In genomic region chr15:98808651-98809134, GRCm38 (mm10) we compare ENCODE assay signal across 9 mouse cellular contexts. TPM values are rescaled to one million over a fixed set of nuclear protein-coding genes. Genes with fewer than 3 reads are reported as not detected.
DNase-seq lines count a peak whose midpoint lies in the region; ATAC-seq lines count a peak whose summit lies in the region.
"Had no signal": no experiment of that assay in that cellular context is flagged by ENCODE, and none has a peak within 500 bp of the region (broad histone marks: within the 10 kb centered on the region; RNA-seq: fewer than 3 reads in every experiment).

No protein-coding gene starts in this region.

- peak overlapping the region; percentile 45; the same call in 1 of the 2 replicates for H3K9ac ChIP-seq in kidney, embryonic 16.5 days (replicated peaks; ENCODE audit: low read length)
- no peak overlapping the region for H3K9ac ChIP-seq in forebrain, embryonic 12.5 days
- H3K9ac ChIP-seq in neural tube, embryonic 15.5 days (replicated peaks) = no peak overlapping the region

- ATAC-seq in kidney, embryonic 16.5 days (ENCODE audit: low FRiP score, low TSS enrichment) = no peak
- ATAC-seq in forebrain, embryonic 12.5 days (ENCODE audit: low FRiP score) = no peak
- ATAC-seq in neural tube, embryonic 15.5 days (ENCODE audit: low FRiP score) = no peak

- no peaks in the 10 kb centered on the region for H3K9me3 ChIP-seq in kidney, embryonic 16.5 days (ENCODE audit: low read length)
- no peaks in the 10 kb centered on the region for H3K9me3 ChIP-seq in forebrain, embryonic 12.5 days
- H3K9me3 ChIP-seq in neural tube, embryonic 15.5 days (replicated peaks) = no peaks in the 10 kb centered on the region

- H3K27me3 ChIP-seq in kidney, embryonic 16.5 days (ENCODE audit: insufficient read depth, low read length) = peaks cover 64% of the 10 kb centered on the region
- H3K27me3 ChIP-seq in forebrain, embryonic 12.5 days = peaks cover 73% of the 10 kb centered on the region
- H3K27me3 ChIP-seq in neural tube, embryonic 15.5 days (replicated peaks) = peaks cover 66% of the 10 kb centered on the region

- DNase-seq in kidney, adult 9 months = no peak
- peak; percentile 96 for DNase-seq in layer of hippocampus, adult 9-11 months
- DNase-seq in urinary bladder, postnatal 25 days (ENCODE audit: low spot score) = no peak
- no peak for DNase-seq in MN1 (ENCODE audit: low spot score)
- no peak for DNase-seq in cerebellum, postnatal 14 days

- peaks cover 34% of the 10 kb centered on the region for H3K4me1 ChIP-seq in kidney, embryonic 16.5 days (ENCODE audit: insufficient read depth, low read length)
- H3K4me1 ChIP-seq in forebrain, embryonic 12.5 days = peaks cover 47% of the 10 kb centered on the region
- peaks cover 54% of the 10 kb centered on the region for H3K4me1 ChIP-seq in neural tube, embryonic 15.5 days

- H3K27ac ChIP-seq in kidney, embryonic 16.5 days (ENCODE audit: low read length) = no peak overlapping the region
- H3K27ac ChIP-seq in forebrain, embryonic 12.5 days = no peak overlapping the region
- H3K27ac ChIP-seq in neural tube, embryonic 15.5 days (replicated peaks) = no peak overlapping the region

- no peak overlapping the region for H3K4me2 ChIP-seq in kidney, embryonic 16.5 days (replicated peaks; ENCODE audit: low read depth, low read length)
- 0 out of 2 replicates have a peak overlapping the region, but pooled peaks have one; percentile 63 for H3K4me2 ChIP-seq in forebrain, embryonic 12.5 days
- peak overlapping the region; percentile 93 for H3K4me2 ChIP-seq in neural tube, embryonic 15.5 days

- peak overlapping the region; percentile 48 for H3K4me3 ChIP-seq in kidney, embryonic 16.5 days (ENCODE audit: low read length)
- H3K4me3 ChIP-seq in forebrain, embryonic 12.5 days (replicated peaks) = no peak overlapping the region; the same call in 1 of the 2 replicates
- H3K4me3 ChIP-seq in neural tube, embryonic 15.5 days (replicated peaks) = peak overlapping the region; percentile 49

- peaks cover 18% of the 10 kb centered on the region for H3K36me3 ChIP-seq in kidney, embryonic 16.5 days (ENCODE audit: insufficient read depth, low read length)
- H3K36me3 ChIP-seq in forebrain, embryonic 12.5 days (replicated peaks) = peaks cover 15% of the 10 kb centered on the region
- H3K36me3 ChIP-seq in neural tube, embryonic 15.5 days = peaks cover 16% of the 10 kb centered on the region

- WGBS in kidney, embryonic 16.5 days = 7% methylated on average over 6 of the region's 6 CpGs
- WGBS in forebrain, embryonic 12.5 days = 4% methylated on average over 6 of the region's 6 CpGs
- WGBS in neural tube, embryonic 15.5 days = 5% methylated on average over 6 of the region's 6 CpGs

RNA-seq across cellular contexts. Expression of gene Ddn, which starts 0.6 kb away (rescaled TPM):
- polyA plus RNA-seq in kidney, embryonic 16.5 days (2015; fragmentation: Nextera tagmentation; extraction: Ambion mirVana) = 2.6 and 3.3 TPM in 2 replicates
- polyA plus RNA-seq in forebrain, embryonic 12.5 days (2016; fragmentation: Nextera tagmentation; extraction: Ambion mirVana) = 0.22 TPM in 1 of 2 replicates, not detected in the other
- 0.18 and 0.36 TPM in 2 replicates for polyA plus RNA-seq in neural tube, embryonic 15.5 days (2015; fragmentation: Nextera tagmentation; extraction: Ambion mirVana)

RNA-seq across cellular contexts. Expression of gene Wnt1, which starts 19.0 kb away (rescaled TPM):
- not detected in 2 replicates for polyA plus RNA-seq in kidney, embryonic 16.5 days (2015; fragmentation: Nextera tagmentation; extraction: Ambion mirVana)
- 0.18 and 0.61 TPM in 2 replicates for polyA plus RNA-seq in forebrain, embryonic 12.5 days (2016; fragmentation: Nextera tagmentation; extraction: Ambion mirVana)
- 1.0 and 2.0 TPM in 2 replicates for polyA plus RNA-seq in neural tube, embryonic 15.5 days (2015; fragmentation: Nextera tagmentation; extraction: Ambion mirVana)
- polyA plus RNA-seq: G1E had no signal

RNA-seq across cellular contexts. Expression of gene Prkag1, which starts 22.6 kb away (rescaled TPM):
- polyA plus RNA-seq in kidney, embryonic 16.5 days (2015; fragmentation: Nextera tagmentation; extraction: Ambion mirVana) = 103 and 119 TPM in 2 replicates
- 85.2 and 89.4 TPM in 2 replicates for polyA plus RNA-seq in forebrain, embryonic 12.5 days (2016; fragmentation: Nextera tagmentation; extraction: Ambion mirVana)
- 66.4 and 72.9 TPM in 2 replicates for polyA plus RNA-seq in neural tube, embryonic 15.5 days (2015; fragmentation: Nextera tagmentation; extraction: Ambion mirVana)

RNA-seq across cellular contexts. Expression of gene Wnt10b, which starts 30.7 kb away (rescaled TPM):
- polyA plus RNA-seq in kidney, embryonic 16.5 days (2015; fragmentation: Nextera tagmentation; extraction: Ambion mirVana) = 0.17 TPM in 1 of 2 replicates, not detected in the other
- polyA plus RNA-seq in forebrain, embryonic 12.5 days (2016; fragmentation: Nextera tagmentation; extraction: Ambion mirVana) = 0.18 and 0.24 TPM in 2 replicates
- 0.08 and 0.72 TPM in 2 replicates for polyA plus RNA-seq in neural tube, embryonic 15.5 days (2015; fragmentation: Nextera tagmentation; extraction: Ambion mirVana)

RNA-seq across cellular contexts. Expression of gene Arf3, which starts 45.7 kb away (rescaled TPM):
- polyA plus RNA-seq in kidney, embryonic 16.5 days (2015; fragmentation: Nextera tagmentation; extraction: Ambion mirVana) = 56.3 and 59.5 TPM in 2 replicates
- polyA plus RNA-seq in forebrain, embryonic 12.5 days (2016; fragmentation: Nextera tagmentation; extraction: Ambion mirVana) = 58.2 and 58.3 TPM in 2 replicates
- polyA plus RNA-seq in neural tube, embryonic 15.5 days (2015; fragmentation: Nextera tagmentation; extraction: Ambion mirVana) = 97.8 TPM in 2 replicates
